Mouse (Mus musculus) kidney, adult 2 months (tissue): ENCODE data around the gene Fhl5.
"Not testable (repeated sequence)": the region's sequence is repeated elsewhere in the genome, so short reads cannot be mapped to it uniquely, and the experiment has no call there.

Source experiments
- CTCF ChIP-seq: fragments of 200-500 bp; conservative IDR thresholded peaks from 2 replicates; pipeline ENCODE4 v1.5.1; 2011; ENCODE audit warnings: low read depth, mild to moderate bottlenecking, control low read depth, low read length, moderate library complexity, mixed read lengths; ENCODE audit not compliant: insufficient read depth, insufficient read length
- POLR2A ChIP-seq: fragments of 200-500 bp; IDR thresholded peaks from one replicate; pipeline ENCODE4 v1.6.1; 2011; ENCODE audit warnings: low read depth, low read length, control low read depth

DNA sequence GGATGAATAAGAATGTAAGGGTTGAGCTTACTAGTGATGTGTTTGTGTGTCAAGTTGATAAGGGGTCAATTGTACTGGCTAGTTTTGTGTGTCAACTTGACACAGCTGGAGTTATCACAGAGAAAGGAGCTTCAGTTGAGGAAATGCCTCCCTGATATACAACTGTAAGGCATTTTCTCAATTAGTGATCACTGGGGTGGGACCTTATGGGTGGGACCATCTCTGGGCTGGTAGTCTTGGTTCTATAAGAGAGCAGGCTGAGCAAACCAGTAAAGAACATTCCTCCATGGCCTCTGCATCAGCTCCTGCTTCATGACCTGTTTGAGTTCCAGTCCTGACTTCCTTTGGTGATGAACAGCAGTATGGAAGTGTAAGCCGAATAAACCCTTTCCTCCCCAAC lies 7.0 kb downstream of the Fhl5 start:
- not testable (repeated sequence) for TF ChIP-seq CTCF, POLR2A
